Mouse (Mus musculus): ENCODE results near the gene Srrm4. TPM values are rescaled to one million over a fixed set of nuclear protein-coding genes. Genes with fewer than 3 reads are reported as not detected.

The Srrm4 gene
- polyA plus RNA-seq, 1 experiment = 1.0 TPM

GRCm38 (mm10) chr5:116421791-116422481 is 169.7 kb downstream of the Srrm4 start:
- no peak for TF ChIP-seq POLR2A (IDR thresholded peaks at IDR 0.05; ENCODE audit: control insufficient read depth, low read depth, low read length)
- TF ChIP-seq CTCF (IDR thresholded peaks at IDR 0.05; ENCODE audit: control insufficient read depth, insufficient read depth, insufficient replicate concordance, low read depth, low read length) = no peak
- peaks cover 6% of the 10 kb centered on the region for H3K4me1 ChIP-seq (ENCODE audit: control insufficient read depth, insufficient read depth, low read length)
- H3K27ac ChIP-seq (ENCODE audit: control insufficient read depth, insufficient read depth, low read depth, low read length) = no peak overlapping the region
- H3K27me3 ChIP-seq (ENCODE audit: control insufficient read depth, insufficient read depth, low read length) = no peaks in the 10 kb centered on the region; the same call in 1 of the 2 replicates
- H3K4me3 ChIP-seq (ENCODE audit: control insufficient read depth, low read depth, low read length) = no peak overlapping the region
- H3K36me3 ChIP-seq (ENCODE audit: control insufficient read depth, insufficient read depth, low read length) = no peaks in the 10 kb centered on the region

DNA sequence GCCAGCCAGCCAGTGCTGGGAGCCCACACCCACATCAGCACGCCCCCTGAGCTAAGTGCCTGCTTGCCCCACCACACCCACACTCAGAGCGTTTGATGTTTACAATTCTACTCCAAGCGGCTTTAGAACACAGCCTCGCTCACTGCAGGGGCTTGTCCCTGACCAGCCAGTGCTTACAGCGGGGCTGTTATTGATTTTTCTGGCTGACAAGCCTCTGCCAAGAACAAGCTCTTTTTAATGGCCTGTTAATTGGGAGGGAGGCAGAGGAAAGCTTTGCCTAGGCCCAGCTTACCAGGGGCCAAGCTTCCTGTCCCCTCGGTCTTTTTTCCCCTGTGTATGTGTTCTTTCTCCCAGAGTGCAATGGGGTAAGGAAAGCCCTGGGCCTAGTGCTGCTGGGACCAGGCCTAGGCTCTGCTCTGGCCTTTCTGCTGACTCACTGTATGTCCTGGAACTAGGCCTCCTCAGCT is 170.8 kb downstream of the Srrm4 start:
- Histone ChIP-seq H3K4me3 (ENCODE audit: control insufficient read depth, low read depth, low read length) (no peak overlapping the region), H3K36me3 (ENCODE audit: control insufficient read depth, insufficient read depth, low read length) (no peaks in the 10 kb centered on the region), H3K27me3 (ENCODE audit: control insufficient read depth, insufficient read depth, low read length) (no peaks in the 10 kb centered on the region; the same call in 1 of the 2 replicates), H3K27ac (ENCODE audit: control insufficient read depth, insufficient read depth, low read depth, low read length) (no peak overlapping the region), H3K4me1 (ENCODE audit: control insufficient read depth, insufficient read depth, low read length) (peaks cover 6% of the 10 kb centered on the region)
- no peak for TF ChIP-seq POLR2A (IDR thresholded peaks at IDR 0.05; ENCODE audit: control insufficient read depth, low read depth, low read length)
- TF ChIP-seq CTCF (IDR thresholded peaks at IDR 0.05; ENCODE audit: control insufficient read depth, insufficient read depth, insufficient replicate concordance, low read depth, low read length) = no peak

- H3K27ac ChIP-seq (ENCODE audit: control insufficient read depth, insufficient read depth, low read depth, low read length) = no peak overlapping the region
- H3K36me3 ChIP-seq (ENCODE audit: control insufficient read depth, insufficient read depth, low read length) = no peaks in the 10 kb centered on the region
- peaks cover 6% of the 10 kb centered on the region for H3K4me1 ChIP-seq (ENCODE audit: control insufficient read depth, insufficient read depth, low read length)
- no peak overlapping the region for H3K4me3 ChIP-seq (ENCODE audit: control insufficient read depth, low read depth, low read length)
- H3K27me3 ChIP-seq (ENCODE audit: control insufficient read depth, insufficient read depth, low read length) = no peaks in the 10 kb centered on the region; the same call in 1 of the 2 replicates
- TF ChIP-seq POLR2A (IDR thresholded peaks at IDR 0.05; ENCODE audit: control insufficient read depth, low read depth, low read length) (no peak), CTCF (IDR thresholded peaks at IDR 0.05; ENCODE audit: control insufficient read depth, insufficient read depth, insufficient replicate concordance, low read depth, low read length) (no peak)
Observed at GRCm38 (mm10) chr5:116420213-116420612, 171.4 kb downstream of the Srrm4 start.

- Histone ChIP-seq H3K4me1 (ENCODE audit: control insufficient read depth, insufficient read depth, low read length) (peaks cover 6% of the 10 kb centered on the region), H3K4me3 (ENCODE audit: control insufficient read depth, low read depth, low read length) (no peak overlapping the region), H3K27me3 (ENCODE audit: control insufficient read depth, insufficient read depth, low read length) (no peaks in the 10 kb centered on the region; the same call in 1 of the 2 replicates), H3K27ac (ENCODE audit: control insufficient read depth, insufficient read depth, low read depth, low read length) (no peak overlapping the region), H3K36me3 (ENCODE audit: control insufficient read depth, insufficient read depth, low read length) (no peaks in the 10 kb centered on the region)
- TF ChIP-seq POLR2A (IDR thresholded peaks at IDR 0.05; ENCODE audit: control insufficient read depth, low read depth, low read length) (no peak), CTCF (IDR thresholded peaks at IDR 0.05; ENCODE audit: control insufficient read depth, insufficient read depth, insufficient replicate concordance, low read depth, low read length) (no peak)
Observed at GRCm38 (mm10) chr5:116419322-116420045, 172.1 kb downstream of the Srrm4 start.

DNA sequence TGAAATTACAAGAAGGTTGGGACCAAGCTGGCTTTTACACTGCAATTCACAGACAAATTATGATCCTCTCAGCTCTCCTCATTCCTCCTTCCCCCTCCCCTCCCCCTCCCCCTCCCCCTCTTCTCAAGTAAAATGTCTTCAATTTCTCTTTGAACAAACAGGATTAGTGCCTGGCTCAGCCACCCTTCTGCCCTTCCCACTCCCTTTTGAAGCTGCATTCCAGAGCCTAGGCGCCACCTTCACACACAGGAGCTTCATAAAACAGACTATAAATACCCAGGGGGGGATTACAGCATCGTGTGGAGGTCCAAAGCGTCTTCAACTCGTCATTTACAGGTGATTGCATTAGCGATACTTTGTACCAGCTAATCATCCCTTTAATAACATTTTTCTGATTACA is 175.4 kb downstream of the Srrm4 start:
- Histone ChIP-seq H3K4me3 (ENCODE audit: control insufficient read depth, low read depth, low read length) (no peak overlapping the region), H3K36me3 (ENCODE audit: control insufficient read depth, insufficient read depth, low read length) (no peaks in the 10 kb centered on the region), H3K27ac (ENCODE audit: control insufficient read depth, insufficient read depth, low read depth, low read length) (no peak overlapping the region), H3K4me1 (ENCODE audit: control insufficient read depth, insufficient read depth, low read length) (no peaks in the 10 kb centered on the region; the same call in 1 of the 2 replicates), H3K27me3 (ENCODE audit: control insufficient read depth, insufficient read depth, low read length) (no peaks in the 10 kb centered on the region)
- TF ChIP-seq CTCF (IDR thresholded peaks at IDR 0.05; ENCODE audit: control insufficient read depth, insufficient read depth, insufficient replicate concordance, low read depth, low read length) (no peak), POLR2A (IDR thresholded peaks at IDR 0.05; ENCODE audit: control insufficient read depth, low read depth, low read length) (no peak)

DNA sequence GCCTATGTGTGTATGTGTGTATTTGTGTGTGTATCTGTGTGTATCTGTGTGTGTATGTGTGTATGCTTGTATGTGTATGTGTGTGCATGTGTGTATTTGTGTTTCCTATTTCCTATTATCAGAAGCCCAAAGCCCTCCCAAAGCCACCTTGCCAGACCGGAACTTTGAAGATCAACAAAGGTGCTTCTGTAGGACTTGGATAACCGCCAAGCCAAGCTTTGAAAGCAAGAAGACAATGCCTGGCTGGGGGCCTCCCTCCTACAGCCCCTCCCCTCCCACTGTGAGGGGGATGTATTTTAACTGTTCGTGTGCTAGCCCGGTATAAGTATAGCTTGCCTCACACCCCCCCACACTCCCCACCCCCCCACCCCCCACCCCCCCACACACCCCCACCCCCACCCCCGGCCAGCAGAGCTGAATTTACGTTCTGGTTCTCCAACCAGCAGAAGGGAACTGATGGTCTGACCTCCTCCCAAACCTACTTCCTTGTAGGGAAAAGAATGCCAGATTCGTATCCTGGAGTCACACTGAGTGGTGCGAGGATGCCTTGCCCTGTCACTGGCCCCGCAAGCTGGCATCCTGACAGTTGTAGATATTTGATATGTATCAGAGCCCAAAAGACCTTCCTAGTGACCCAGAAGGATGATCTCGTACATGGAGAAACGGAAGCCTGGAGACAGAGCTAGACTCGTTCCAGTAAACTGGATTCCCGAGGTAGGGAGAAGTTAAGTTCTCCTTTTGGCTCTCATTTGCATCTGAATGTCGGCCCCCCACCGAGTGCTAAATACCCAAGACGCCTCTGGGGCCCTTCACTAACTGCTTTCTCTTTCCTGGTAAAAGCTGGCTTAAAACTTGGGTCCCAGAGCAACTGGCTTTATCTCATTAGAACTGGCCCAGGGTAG is 181.7 kb downstream of the Srrm4 start:
- Histone ChIP-seq H3K36me3 (ENCODE audit: control insufficient read depth, insufficient read depth, low read length) (no peaks in the 10 kb centered on the region), H3K4me3 (ENCODE audit: control insufficient read depth, low read depth, low read length) (no peak overlapping the region), H3K27me3 (ENCODE audit: control insufficient read depth, insufficient read depth, low read length) (no peaks in the 10 kb centered on the region), H3K27ac (ENCODE audit: control insufficient read depth, insufficient read depth, low read depth, low read length) (no peak overlapping the region), H3K4me1 (ENCODE audit: control insufficient read depth, insufficient read depth, low read length) (no peaks in the 10 kb centered on the region)
- TF ChIP-seq CTCF (IDR thresholded peaks at IDR 0.05; ENCODE audit: control insufficient read depth, insufficient read depth, insufficient replicate concordance, low read depth, low read length) = no peak
- TF ChIP-seq POLR2A (IDR thresholded peaks at IDR 0.05; ENCODE audit: control insufficient read depth, low read depth, low read length) = no peak

All from testis, adult 2 months (tissue).